Mouse (Mus musculus): ENCODE data around the gene Bmpr1b.
A peak's percentile ranks its signal among the peaks of the same experiment; 100 is the strongest.

Gene Bmpr1b

GRCm38 (mm10) chr3:141909136-141909535 is 260.1 kb downstream of the Bmpr1b start:
- DNase-seq (ENCODE audit: low read depth, low spot score): no peak

- DNase-seq (ENCODE audit: low read depth, low spot score): no peak
Measured at GRCm38 (mm10) chr3:141905903-141906623, 263.2 kb downstream of the Bmpr1b start.

- DNase-seq (ENCODE audit: low read depth, low spot score): no peak
Measured at GRCm38 (mm10) chr3:141900361-141900760, 268.9 kb downstream of the Bmpr1b start.

GRCm38 (mm10) chr3:141899521-141899920 is 269.7 kb downstream of the Bmpr1b start:
- DNase-seq (ENCODE audit: low read depth, low spot score): no peak

- no peak for DNase-seq (ENCODE audit: low read depth, low spot score)
Measured at GRCm38 (mm10) chr3:141897698-141898097, 271.5 kb downstream of the Bmpr1b start.

GRCm38 (mm10) chr3:141896870-141897554 is 272.2 kb downstream of the Bmpr1b start:
- no peak for DNase-seq (ENCODE audit: low read depth, low spot score)

- peak; percentile 26 for DNase-seq (ENCODE audit: low read depth, low spot score)
Measured at GRCm38 (mm10) chr3:141895096-141895495, 274.1 kb downstream of the Bmpr1b start.

GRCm38 (mm10) chr3:141890668-141891067 is 278.6 kb downstream of the Bmpr1b start:
- no peak for DNase-seq (ENCODE audit: low read depth, low spot score)

GRCm38 (mm10) chr3:141887476-141888274 is 281.6 kb downstream of the Bmpr1b start:
- DNase-seq (ENCODE audit: low read depth, low spot score): peak; percentile 32

GRCm38 (mm10) chr3:141884190-141884589 is 285.0 kb downstream of the Bmpr1b start:
- DNase-seq (ENCODE audit: low read depth, low spot score): no peak

- no peak for DNase-seq (ENCODE audit: low read depth, low spot score)
Measured at GRCm38 (mm10) chr3:141882496-141882895, 286.7 kb downstream of the Bmpr1b start.

- DNase-seq (ENCODE audit: low read depth, low spot score): no peak
Measured at GRCm38 (mm10) chr3:141872337-141873042, 296.7 kb downstream of the Bmpr1b start.

- no peak for DNase-seq (ENCODE audit: low read depth, low spot score)
Measured at GRCm38 (mm10) chr3:141871805-141872204, 297.4 kb downstream of the Bmpr1b start.

- DNase-seq (ENCODE audit: low read depth, low spot score): peak; percentile 22
Measured at GRCm38 (mm10) chr3:141862816-141863461, 306.3 kb downstream of the Bmpr1b start.

- DNase-seq (ENCODE audit: low read depth, low spot score): no peak
Measured at GRCm38 (mm10) chr3:141857123-141857522, 312.1 kb downstream of the Bmpr1b start.

- DNase-seq (ENCODE audit: low read depth, low spot score): no peak
Measured at GRCm38 (mm10) chr3:141854339-141854738, 314.9 kb downstream of the Bmpr1b start.

GRCm38 (mm10) chr3:141850141-141850540 is 319.1 kb downstream of the Bmpr1b start:
- no peak for DNase-seq (ENCODE audit: low read depth, low spot score)

GRCm38 (mm10) chr3:141849206-141849605 is 320.0 kb downstream of the Bmpr1b start:
- DNase-seq (ENCODE audit: low read depth, low spot score): no peak

GRCm38 (mm10) chr3:141838864-141839263 is 330.4 kb downstream of the Bmpr1b start:
- no peak for DNase-seq (ENCODE audit: low read depth, low spot score)

GRCm38 (mm10) chr3:141831135-141831534 is 338.1 kb downstream of the Bmpr1b start:
- no peak for DNase-seq (ENCODE audit: low read depth, low spot score)

- DNase-seq (ENCODE audit: low read depth, low spot score): no peak
Measured at GRCm38 (mm10) chr3:141828301-141828700, 340.9 kb downstream of the Bmpr1b start.

Measured in brain, embryonic 18.5 days (tissue).